Mouse (Mus musculus) lung, embryonic 14.5 days (tissue): ENCODE measurements at regions not wholly inside any gene's neighbourhood (a gene's known extent, or its start where the extent isn't known, plus 50 kb on each side); places are given as distances from the start of the nearest gene placed in this dataset.
A peak's percentile ranks its signal among the peaks of the same experiment; 100 is the strongest.

Experiments used
- ATAC-seq: fragments of 200-750 bp; cut with Nextera tagmentation; 2 replicates; pipeline ENCODE4 v1.8.0; 2017; ENCODE audit warnings: mild to moderate bottlenecking, moderate TSS enrichment, moderate library complexity; ENCODE audit not compliant: insufficient read depth
- DNase-seq: peaks from one replicate; pipeline ENCODE4 v3.0.0-alpha.2; 2015
- H3K27ac ChIP-seq: fragments of 300-500 bp; sonication (generic); 2 replicates; pipeline ENCODE4 v1.5.1; 2014; ENCODE audit warnings: low read depth, mild to moderate bottlenecking, moderate library complexity
- H3K27me3 ChIP-seq: fragments of 300-500 bp; sonication (generic); 2 replicates; pipeline ENCODE4 v1.6.1; 2014; ENCODE audit warnings: low read length, control low read depth; ENCODE audit not compliant: insufficient read depth
- H3K36me3 ChIP-seq: fragments of 300-500 bp; sonication (generic); 2 replicates; pipeline ENCODE4 v1.6.1; 2014; ENCODE audit warnings: control low read depth; ENCODE audit not compliant: insufficient read depth
- H3K4me1 ChIP-seq: fragments of 300-500 bp; sonication (generic); 2 replicates; pipeline ENCODE4 v1.6.1; 2014; ENCODE audit warnings: antibody characterized with exemption, control low read depth; ENCODE audit not compliant: insufficient read depth
- H3K4me2 ChIP-seq: fragments of 300-500 bp; sonication (generic); 2 replicates; pipeline ENCODE4 v1.6.1; 2014; ENCODE audit warnings: mild to moderate bottlenecking
- H3K4me3 ChIP-seq: fragments of 300-500 bp; sonication (generic); 2 replicates; pipeline ENCODE4 v1.5.1; 2014; ENCODE audit warnings: low read depth, low read length
- H3K9ac ChIP-seq: fragments of 300-500 bp; sonication (generic); 2 replicates; pipeline ENCODE4 v1.6.1; 2014
- H3K9me3 ChIP-seq: fragments of 300-500 bp; sonication (generic); 2 replicates; pipeline ENCODE4 v1.6.1; 2016; ENCODE audit warnings: low read depth, low read length, control low read depth
- CTCF ChIP-seq: IDR thresholded peaks from 2 replicates; pipeline ENCODE4 v1.5.1; 2016; ENCODE audit warnings: antibody characterized with exemption, low read depth
- WGBS: fragments of 180-500 bp; shearing (Covaris S2); extraction: QIAGEN DNeasy Blood & Tissue Kit; methylation state at CpG from one replicate; pipeline ENCODE4 v1.1.7; 2014; 5-methylcytosine and 5-hydroxymethylcytosine counted together

DNA sequence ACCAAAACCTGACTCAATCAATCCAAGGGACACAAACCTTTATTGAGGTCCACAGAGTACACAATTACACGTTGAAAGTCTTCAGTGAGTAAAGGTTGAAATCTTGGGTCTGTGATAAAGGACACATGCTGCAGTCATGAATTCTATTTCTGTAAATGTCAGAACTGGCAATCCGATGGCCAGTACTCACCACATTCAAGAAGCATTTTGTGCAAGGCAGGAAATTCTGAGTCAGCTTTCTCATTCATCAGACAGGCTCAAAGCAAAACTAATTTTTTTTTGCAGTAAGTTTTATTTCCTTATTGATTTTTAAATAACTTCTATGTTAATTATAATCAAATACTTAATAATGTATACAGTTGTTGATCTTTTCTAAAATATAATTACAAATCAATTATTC, 616.7 kb downstream of the Efnb2 start:
- whole genome bisulfite sequencing, result 55% methylated on average over 2 of the region's 2 CpGs
- no peak overlapping the region for H3K9ac ChIP-seq
- TF ChIP-seq CTCF, result no peak
- H3K4me3 ChIP-seq, result no peak overlapping the region
- DNase-seq (no peak), ATAC-seq (no peak)
- no peaks in the 10 kb centered on the region for H3K27me3 ChIP-seq
- H3K27ac ChIP-seq, result no peak overlapping the region
- H3K9me3 ChIP-seq, result no peaks in the 10 kb centered on the region
- no peak overlapping the region for H3K4me2 ChIP-seq
- H3K36me3 ChIP-seq, result no peaks in the 10 kb centered on the region
- no peaks in the 10 kb centered on the region for H3K4me1 ChIP-seq

DNA sequence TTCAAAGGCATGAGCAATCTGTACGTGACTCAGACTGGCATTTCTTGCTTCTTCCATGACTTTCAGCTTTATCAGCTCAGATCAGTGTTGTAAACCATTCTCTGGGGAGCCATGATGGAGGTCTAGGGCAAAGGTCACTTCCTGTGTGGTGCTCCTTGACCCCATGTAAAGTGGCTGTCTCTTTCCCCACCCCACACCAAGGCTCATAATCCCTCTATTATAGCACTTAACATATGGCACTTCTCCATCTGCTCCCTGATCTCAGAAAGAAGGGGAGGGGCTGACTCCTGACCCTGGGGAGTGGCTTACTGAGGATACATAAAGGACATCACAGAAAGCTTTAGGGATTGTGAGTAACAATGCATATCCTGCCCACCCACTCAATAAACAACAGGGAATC, 623.1 kb downstream of the Efnb2 start:
- Histone ChIP-seq H3K9ac (no peak overlapping the region), H3K4me3 (no peak overlapping the region), H3K36me3 (no peaks in the 10 kb centered on the region), H3K27me3 (no peaks in the 10 kb centered on the region), H3K4me1 (no peaks in the 10 kb centered on the region), H3K4me2 (no peak overlapping the region), H3K27ac (no peak overlapping the region), H3K9me3 (no peaks in the 10 kb centered on the region)
- WGBS, result 66% methylated on average over 1 of the region's 1 CpGs
- DNase-seq (no peak), ATAC-seq (no peak)
- TF ChIP-seq CTCF, result no peak

DNA sequence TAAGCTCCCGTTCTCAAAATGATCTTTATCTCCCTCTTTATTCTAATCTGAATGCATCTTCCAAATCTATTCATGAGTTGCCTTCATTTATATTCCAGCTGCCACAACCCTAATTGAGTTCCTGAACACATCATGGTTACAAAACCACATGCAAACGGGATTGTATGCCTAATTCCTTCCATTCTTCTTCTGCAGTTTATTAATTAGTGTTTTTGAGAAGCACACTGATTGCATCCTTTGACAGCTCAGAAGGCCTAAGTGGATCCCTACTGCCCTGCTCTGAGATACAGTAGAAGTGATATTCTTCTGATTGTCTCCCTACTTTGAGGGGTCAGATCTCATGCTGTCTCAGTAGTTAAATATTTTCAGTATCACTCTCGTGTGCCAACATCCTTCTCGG, 649.9 kb downstream of the Efnb2 start:
- Histone ChIP-seq H3K36me3 (no peaks in the 10 kb centered on the region), H3K4me1 (no peaks in the 10 kb centered on the region), H3K4me2 (no peak overlapping the region), H3K27me3 (no peaks in the 10 kb centered on the region), H3K9ac (no peak overlapping the region), H3K27ac (no peak overlapping the region), H3K9me3 (no peaks in the 10 kb centered on the region), H3K4me3 (no peak overlapping the region)
- TF ChIP-seq CTCF, result no peak
- ATAC-seq, result no peak
- WGBS, result 70% methylated on average over 4 of the region's 4 CpGs
- no peak for DNase-seq

DNA sequence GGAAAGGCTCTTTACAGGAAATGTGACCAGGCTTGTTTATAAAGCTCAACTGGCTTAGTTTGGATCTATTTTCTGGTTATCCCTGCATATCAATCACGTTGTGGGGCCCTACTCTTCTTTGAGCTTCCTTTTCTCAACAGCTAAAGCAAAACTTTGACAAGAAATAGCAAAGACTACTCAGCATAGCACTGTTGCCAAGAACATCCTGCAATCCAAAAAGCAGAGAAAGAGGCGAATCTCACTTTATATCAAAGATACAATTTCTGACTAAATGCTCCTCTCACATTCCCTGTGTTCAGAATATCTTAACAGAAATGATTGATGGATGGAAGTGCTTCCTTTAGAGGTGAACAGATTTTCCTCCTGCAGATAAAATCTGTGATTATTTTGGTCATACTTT, 666.1 kb downstream of the Efnb2 start:
- no peak overlapping the region for H3K4me2 ChIP-seq
- 35% methylated on average over 2 of the region's 2 CpGs for WGBS
- no peak for TF ChIP-seq CTCF
- no peak for ATAC-seq
- H3K27me3 ChIP-seq, result no peaks in the 10 kb centered on the region
- H3K4me1 ChIP-seq, result no peaks in the 10 kb centered on the region
- H3K4me3 ChIP-seq, result no peak overlapping the region
- H3K9ac ChIP-seq, result no peak overlapping the region
- no peaks in the 10 kb centered on the region for H3K9me3 ChIP-seq
- DNase-seq, result peak; percentile 6
- H3K27ac ChIP-seq, result no peak overlapping the region
- no peaks in the 10 kb centered on the region for H3K36me3 ChIP-seq

DNA sequence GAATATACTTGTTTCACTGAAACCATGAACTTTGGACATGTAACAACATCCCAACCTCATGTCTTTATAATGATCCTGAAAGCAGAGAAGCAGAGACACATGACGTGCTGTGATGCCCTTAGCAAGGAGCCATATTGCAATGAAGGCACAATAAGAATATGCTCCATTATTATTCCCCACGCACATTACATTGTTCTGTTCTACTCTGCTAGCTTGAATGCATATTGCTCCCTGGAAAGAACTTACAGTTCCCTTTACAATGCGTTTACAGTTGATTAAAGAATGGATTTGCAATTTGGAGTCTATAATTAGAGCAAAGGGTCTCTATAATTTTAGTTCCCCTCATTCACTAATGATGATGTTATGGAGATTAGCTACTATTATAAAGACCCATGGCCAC, 672.2 kb downstream of the Efnb2 start:
- H3K27me3 ChIP-seq, result no peaks in the 10 kb centered on the region
- DNase-seq (no peak), ATAC-seq (no peak)
- H3K36me3 ChIP-seq, result no peaks in the 10 kb centered on the region
- no peak for TF ChIP-seq CTCF
- no peaks in the 10 kb centered on the region for H3K4me1 ChIP-seq
- H3K9ac ChIP-seq, result no peak overlapping the region
- no peak overlapping the region for H3K27ac ChIP-seq
- H3K4me2 ChIP-seq, result no peak overlapping the region
- H3K9me3 ChIP-seq, result no peaks in the 10 kb centered on the region
- H3K4me3 ChIP-seq, result no peak overlapping the region
- 82% methylated on average over 3 of the region's 3 CpGs for WGBS

DNA sequence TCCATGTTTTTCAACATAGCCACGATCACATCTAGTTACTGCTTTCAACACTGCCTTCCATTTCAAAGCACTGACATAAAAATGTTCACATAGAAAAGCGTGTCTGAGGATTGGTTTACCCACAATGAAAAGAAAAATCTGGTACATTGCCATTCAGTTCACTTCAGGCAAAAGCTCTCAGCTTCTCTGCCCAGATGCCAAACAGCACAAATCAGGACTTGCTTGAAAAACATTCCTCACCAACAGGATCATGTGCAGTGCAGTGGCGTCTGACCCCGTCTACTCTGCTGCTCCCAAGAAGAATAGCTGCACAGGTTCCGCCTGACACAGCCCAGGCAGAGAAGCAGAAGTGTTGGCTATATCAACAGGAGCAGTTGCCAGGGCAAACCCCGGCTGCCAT, 684.0 kb downstream of the Efnb2 start:
- WGBS, result 61% methylated on average over 6 of the region's 6 CpGs
- no peak for DNase-seq
- H3K36me3 ChIP-seq, result no peaks in the 10 kb centered on the region

DNA sequence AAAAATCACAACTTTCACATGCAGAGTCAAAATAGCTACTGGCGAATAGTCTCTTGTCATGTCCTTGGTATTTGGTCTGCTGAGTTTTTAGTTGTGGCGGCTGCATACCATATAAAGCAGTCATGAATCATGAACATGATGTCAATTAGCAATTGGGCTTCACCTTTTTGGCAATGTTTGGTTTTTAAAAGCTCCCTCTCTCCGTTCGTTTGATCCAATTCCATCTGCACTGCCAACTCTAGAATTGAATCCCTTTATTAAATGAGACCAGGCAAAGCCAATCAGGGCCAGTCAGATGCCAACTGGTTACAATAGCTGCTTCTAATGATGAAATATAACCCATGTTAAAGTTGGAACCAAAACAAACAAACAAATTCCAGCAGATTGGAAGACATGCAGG, 687.3 kb downstream of the Efnb2 start:
- TF ChIP-seq CTCF, result no peak
- Histone ChIP-seq H3K4me2 (no peak overlapping the region), H3K27me3 (no peaks in the 10 kb centered on the region), H3K9me3 (no peaks in the 10 kb centered on the region), H3K4me3 (no peak overlapping the region), H3K9ac (no peak overlapping the region), H3K27ac (no peak overlapping the region), H3K36me3 (no peaks in the 10 kb centered on the region), H3K4me1 (no peaks in the 10 kb centered on the region)
- 86% methylated on average over 4 of the region's 4 CpGs for WGBS
- DNase-seq, result no peak
- ATAC-seq, result no peak

More for the DNA sequence above, 684.0 kb downstream of the Efnb2 start:
- ATAC-seq, result no peak
- Histone ChIP-seq H3K4me1 (no peaks in the 10 kb centered on the region), H3K4me2 (no peak overlapping the region), H3K27me3 (no peaks in the 10 kb centered on the region), H3K4me3 (no peak overlapping the region), H3K9me3 (no peaks in the 10 kb centered on the region), H3K9ac (no peak overlapping the region), H3K27ac (no peak overlapping the region)
- TF ChIP-seq CTCF, result no peak

DNA sequence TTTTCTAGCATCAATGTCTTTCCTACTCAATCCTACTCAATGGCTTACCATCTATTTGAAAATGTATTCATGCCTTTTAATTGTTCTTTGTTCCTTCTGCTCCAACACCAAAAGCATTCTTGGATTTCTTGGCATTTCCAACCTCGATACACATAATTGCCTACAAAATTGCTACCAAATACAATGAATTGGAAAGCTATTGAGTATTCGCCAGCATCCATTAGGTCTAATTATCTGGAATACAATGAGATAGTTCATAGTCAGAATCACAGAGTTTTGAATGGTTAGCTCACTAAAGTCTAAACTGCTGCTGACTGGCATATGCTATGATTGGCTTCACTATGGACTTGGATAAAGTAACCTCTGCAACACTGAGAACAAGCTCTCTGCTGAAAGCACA, 696.8 kb downstream of the Efnb2 start:
- Histone ChIP-seq H3K4me1 (no peaks in the 10 kb centered on the region), H3K36me3 (no peaks in the 10 kb centered on the region), H3K4me3 (no peak overlapping the region), H3K27me3 (no peaks in the 10 kb centered on the region), H3K9me3 (no peaks in the 10 kb centered on the region), H3K9ac (no peak overlapping the region), H3K27ac (no peak overlapping the region), H3K4me2 (no peak overlapping the region)
- DNase-seq (no peak), ATAC-seq (no peak)
- TF ChIP-seq CTCF, result no peak
- WGBS, result 87% methylated on average over 2 of the region's 2 CpGs
